Mouse (Mus musculus): ENCODE results near the gene Asic4.

Gene Asic4

DNA sequence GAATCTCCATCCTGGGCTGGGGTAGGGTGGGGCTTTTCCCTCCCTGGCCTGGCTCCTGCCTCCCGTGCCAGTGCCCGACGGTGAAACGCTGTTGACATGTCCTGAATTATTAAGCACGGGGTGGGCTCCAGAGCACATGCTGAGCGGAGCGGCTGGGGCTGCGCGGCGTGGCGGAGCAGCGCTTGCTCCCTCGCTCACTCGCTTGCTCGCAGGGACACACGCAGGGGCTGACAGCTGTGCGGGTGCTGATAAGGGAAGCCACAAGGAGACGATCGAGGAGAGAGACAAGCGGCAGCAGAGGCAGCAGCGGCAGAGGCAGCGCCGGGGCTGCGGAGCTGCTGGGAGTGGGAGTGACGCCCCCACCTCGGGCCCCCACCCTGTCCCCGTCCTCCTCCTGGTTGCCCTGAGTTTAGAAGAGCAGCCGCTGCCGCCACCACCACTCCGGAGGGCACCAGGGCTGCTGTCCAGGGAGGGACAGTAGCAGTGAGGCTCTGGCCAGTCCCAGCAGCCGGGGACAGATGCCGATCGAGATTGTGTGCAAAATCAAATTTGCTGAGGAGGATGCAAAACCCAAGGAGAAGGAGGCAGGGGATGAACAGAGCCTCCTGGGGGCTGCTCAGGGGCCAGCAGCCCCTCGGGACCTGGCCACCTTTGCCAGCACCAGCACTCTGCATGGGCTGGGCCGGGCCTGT, at the start of gene Asic4:
TSS of gene Asic4 (plus strand) at position 123 of the 692 bp plus-strand sequence.
- no peak for DNase-seq

DNA sequence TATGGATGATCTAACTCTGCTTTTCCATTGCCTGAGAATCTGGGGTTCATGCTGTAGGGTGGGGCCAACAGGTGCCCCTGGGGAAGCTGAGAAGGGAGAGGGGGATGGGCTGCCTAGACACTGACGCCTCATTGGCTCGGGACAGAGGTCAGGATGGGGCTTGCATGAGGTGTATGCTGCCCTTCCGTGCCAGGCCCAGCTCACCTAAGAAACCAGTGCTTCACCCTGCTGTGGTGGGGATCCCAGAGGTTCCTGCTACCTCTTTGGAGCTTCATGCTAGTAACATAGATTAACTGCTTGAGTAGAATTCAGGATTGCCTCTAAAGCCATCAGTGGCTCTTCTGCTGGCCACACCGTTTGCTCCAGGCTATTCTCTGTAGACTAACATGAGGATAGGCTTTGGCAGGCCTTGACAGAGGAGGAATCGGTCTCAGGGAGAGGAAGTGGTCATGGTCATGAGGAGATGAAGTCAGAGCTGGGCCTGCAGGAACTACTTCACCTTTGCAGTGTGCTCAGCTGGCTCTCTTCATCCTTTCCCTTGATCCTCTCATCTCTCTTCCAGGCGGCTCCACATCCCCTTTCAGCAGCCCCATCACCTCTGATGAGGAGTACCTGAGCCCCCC, 49.6 kb upstream of the Asic4 start:
- no peak for DNase-seq

DNA sequence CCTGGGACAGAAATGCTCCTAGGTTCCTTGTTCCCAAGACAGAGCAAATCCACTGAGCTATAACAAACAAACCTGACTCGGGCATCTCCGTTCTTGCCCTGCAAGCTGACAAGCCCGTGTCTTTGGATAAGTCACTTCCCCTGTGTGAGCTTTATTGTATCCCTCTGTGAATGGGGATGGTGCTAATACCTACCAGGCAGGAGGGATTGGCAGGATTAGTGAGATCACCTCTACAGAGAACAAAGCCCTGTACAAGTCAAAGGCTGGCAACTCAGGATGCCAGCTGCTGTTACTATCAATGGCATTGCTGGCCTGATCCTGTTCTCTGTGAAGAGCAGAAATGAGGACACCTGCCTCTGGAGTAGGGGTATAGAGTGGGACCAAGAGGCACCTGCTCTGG, 44.7 kb upstream of the Asic4 start:
- no peak for DNase-seq

DNA sequence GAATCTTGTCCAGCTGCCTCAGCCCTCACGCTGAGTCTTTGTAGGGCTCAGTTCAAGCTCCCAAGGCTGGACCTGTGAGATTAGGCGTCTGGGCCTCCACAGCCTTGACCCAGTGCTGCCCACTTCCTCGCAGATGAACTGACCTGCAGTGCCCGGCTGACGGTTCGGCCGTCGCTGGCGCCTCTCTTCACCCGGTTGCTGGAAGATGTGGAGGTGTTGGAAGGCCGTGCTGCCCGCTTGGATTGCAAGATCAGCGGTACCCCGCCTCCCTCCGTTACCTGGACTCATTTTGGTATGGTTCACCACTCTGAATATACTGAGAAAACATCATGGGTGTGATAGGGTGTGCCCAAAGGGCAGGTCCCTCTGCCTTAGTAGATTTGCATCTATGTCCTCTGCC, 44.1 kb upstream of the Asic4 start:
- no peak for DNase-seq

DNA sequence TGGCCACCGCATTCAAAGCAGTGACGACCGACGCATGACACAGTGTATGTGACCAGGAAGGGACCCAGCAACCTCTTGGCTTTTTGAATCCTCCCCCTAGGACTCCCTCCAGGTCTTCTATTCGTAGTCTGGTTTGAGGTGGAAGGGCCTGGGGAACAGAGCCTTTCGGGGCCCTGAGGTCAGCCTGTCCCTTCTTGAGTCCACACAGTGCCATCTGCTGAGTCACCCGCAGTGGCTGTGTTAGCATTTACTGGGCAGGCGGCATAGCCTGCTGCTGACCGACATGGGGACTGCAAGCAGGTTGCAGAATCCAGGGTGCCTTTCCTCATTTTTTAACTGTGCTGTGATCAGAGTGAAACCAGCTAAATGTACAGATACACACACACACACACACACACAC, 43.2 kb upstream of the Asic4 start:
- DNase-seq, result no peak

DNA sequence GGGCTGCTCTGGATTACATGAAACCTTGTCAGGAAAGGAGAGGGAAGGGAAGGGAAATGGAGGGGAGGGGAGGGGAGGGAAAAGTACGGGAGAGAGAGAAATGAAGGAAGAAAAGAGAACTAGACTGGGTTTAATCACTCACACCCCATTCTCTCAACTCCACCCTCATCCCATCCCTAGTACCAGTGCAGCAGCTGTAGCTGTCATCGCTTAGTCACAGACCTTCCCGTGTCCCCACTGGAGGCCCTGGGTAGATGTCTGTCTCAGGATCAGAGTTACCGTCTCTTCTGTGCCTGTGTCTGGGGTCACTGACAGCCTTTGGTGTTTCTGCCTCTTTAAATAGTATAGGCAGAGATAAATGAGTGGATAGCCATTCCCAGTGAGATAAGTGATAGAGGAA, 42.0 kb upstream of the Asic4 start:
- no peak for DNase-seq

DNA sequence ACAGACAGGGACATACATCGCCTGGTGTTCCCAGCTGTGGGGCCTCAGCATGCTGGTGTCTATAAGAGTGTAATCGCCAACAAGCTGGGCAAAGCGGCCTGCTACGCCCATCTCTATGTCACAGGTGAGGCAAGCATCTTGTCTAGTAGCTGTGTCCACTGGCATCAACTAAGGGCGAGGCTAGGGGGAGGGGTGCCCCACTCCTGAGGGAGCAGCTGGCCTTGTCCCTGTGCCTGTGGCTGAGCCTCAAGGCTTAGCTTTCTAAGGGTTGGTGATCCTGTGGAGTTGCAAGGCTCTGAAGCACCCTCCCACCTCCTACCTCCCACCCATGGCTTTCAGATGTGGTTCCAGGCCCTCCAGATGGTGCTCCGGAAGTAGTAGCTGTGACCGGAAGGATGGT, 40.3 kb upstream of the Asic4 start:
- DNase-seq, result no peak

DNA sequence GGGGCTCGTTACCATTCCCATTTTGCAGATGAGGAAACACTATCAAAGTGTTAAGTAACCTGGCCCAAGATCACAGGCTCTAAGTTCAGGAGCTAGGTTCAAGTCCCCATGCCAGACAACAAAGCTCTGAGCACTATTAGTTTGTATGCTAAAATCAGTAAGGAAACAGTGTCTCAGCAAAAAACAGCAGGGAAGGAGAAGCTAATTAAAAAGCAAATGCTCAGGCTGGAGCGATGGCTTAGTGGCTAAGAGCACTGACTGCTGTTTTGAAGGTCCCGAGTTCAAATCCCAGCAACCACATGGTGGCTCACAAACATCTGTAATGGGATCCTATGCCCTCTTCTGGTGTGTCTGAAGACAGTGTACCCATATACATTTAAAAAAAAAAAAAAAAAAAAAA, 38.0 kb upstream of the Asic4 start:
- DNase-seq, result no peak

DNA sequence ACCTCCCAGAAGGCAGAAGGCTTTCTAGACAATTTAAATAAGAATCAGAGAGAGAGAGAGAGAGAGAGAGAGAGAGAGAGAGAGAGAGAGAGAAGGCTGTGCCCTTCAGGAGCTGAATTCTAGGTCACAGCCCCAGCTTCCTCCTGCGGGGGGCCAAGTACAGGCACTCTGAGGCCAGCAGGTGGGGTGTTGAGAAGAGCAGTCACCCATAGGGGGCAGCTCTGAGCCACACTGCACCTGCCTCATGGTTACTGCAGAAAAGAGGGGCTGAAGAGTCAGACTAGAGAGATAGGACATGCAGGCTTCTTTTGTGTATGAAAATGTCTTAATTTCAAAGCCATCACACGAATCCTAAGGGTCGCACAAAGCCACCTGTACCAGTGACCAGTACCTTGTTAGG, 36.5 kb upstream of the Asic4 start:
- DNase-seq, result peak; percentile 88

DNA sequence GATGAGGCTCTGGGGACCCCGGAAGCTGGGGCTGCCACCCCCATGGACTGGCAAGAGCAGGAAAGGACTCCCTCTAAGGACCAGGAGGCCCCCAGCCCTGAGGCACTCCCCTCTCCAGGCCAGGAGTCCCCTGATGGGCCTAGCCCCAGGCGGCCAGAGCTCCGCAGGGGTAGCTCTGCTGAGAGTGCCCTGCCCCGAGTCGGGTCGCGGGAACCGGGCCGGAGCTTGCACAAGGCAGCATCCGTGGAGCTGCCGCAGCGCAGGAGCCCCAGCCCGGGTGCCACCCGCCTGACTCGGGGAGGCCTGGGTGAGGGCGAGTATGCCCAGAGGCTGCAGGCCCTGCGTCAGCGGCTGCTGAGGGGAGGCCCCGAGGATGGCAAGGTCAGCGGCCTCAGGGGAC, 28.4 kb upstream of the Asic4 start:
- no peak for DNase-seq

DNA sequence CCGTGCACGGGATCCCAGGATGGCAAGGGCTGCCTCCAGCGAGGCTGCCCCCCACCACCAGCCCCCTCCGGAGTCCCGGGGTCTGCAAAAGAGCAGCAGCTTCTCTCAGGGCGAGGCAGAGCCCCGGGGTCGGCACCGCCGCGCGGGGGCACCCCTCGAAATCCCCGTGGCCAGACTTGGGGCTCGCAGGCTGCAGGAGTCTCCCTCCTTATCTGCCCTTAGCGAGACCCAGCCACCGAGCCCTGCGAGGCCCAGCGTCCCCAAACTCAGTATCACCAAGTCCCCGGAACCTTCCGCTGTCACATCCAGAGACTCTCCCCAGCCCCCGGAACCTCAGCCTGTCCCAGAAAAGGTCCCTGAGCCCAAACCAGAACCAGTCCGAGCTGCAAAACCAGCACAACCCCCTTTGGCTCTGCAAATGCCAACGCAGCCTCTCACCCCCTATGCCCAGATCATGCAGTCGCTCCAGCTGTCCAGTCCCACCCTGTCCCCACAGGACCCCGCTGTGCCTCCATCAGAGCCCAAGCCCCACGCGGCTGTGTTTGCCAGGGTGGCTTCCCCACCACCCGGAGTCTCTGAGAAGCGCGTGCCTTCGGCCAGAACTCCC, 27.9 kb upstream of the Asic4 start:
- peak; percentile 61 for DNase-seq

DNA sequence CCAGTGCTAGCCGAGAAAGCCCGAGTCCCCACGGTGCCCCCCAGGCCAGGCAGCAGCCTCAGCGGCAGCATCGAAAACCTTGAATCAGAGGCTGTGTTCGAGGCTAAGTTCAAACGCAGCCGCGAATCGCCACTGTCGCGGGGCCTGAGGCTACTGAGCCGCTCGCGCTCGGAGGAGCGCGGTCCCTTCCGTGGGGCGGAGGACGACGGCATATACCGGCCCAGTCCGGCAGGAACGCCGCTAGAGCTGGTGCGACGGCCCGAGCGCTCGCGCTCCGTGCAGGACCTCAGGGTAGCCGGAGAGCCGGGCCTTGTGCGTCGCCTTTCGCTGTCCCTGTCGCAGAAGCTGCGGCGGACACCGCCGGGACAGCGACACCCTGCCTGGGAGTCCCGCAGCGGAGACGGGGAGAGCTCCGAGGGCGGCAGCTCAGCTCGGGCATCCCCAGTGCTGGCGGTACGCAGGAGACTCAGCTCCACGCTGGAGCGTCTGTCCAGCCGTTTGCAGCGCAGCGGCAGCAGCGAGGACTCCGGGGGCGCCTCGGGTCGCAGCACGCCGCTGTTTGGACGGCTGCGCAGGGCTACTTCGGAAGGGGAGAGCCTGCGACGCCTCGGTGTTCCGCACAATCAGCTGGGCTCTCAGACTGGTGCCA, 27.3 kb upstream of the Asic4 start:
- no peak for DNase-seq

DNA sequence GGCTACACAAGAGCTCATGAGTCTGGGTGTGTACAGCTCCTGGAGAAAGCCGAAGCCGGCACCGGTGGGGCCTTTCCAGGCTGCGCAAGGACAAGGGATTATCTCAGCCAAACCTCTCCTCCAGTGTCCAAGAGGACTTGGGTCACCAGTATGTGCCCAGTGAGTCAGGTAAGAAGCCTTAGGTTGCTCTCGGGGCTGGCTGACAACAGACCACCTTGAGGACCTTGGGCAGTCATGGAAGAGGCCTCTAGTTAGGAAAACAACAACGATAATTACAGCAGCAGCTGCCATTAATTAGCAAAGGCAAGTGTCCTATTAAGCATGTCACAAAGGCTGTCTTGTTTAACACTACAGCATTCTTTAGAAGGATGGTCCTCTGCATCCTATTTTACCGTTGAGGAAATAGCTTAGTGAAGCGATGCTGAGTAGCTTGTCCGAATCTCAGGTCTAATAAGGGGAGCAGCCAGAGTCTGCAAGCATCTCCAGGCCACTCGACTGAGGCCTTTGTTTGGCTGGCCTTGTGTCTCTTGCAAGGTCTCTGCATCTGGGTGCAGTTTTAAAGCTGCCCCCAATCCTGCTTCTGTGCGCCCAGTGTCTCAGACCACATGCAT, 26.4 kb upstream of the Asic4 start:
- DNase-seq, result no peak

DNA sequence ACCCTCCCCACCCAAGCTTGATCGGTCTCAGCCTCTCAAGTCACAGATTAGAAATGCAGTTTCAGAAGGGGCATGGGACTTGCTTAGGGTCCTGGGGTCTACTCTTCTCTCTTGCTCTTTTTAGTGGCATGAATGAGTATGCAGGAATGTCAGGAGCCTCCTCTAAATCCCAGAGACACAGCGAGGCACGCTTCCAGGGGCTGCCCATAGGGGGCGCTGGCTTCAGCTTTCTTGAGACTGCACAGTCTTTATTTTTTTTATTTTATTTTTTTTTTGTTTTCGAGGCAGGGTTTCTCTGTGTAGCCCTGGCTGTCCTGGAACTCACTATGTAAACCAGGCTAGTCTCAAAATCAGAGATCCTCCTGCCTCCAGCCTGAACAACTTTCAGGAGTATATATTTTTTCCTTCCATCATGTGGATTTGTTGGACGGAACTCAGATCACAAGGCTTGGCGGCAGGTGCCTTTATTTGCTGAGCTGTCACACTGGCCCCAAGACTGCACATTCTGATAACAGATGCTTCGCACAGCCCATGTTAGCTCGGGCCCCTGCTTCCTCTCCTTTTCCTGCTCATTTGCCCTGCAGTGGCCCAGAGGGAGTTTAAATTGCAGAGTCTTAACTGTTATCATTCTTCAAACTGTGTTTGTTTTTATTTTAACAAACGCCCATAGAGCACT, 24.3 kb upstream of the Asic4 start:
- DNase-seq, result peak; percentile 79

DNA sequence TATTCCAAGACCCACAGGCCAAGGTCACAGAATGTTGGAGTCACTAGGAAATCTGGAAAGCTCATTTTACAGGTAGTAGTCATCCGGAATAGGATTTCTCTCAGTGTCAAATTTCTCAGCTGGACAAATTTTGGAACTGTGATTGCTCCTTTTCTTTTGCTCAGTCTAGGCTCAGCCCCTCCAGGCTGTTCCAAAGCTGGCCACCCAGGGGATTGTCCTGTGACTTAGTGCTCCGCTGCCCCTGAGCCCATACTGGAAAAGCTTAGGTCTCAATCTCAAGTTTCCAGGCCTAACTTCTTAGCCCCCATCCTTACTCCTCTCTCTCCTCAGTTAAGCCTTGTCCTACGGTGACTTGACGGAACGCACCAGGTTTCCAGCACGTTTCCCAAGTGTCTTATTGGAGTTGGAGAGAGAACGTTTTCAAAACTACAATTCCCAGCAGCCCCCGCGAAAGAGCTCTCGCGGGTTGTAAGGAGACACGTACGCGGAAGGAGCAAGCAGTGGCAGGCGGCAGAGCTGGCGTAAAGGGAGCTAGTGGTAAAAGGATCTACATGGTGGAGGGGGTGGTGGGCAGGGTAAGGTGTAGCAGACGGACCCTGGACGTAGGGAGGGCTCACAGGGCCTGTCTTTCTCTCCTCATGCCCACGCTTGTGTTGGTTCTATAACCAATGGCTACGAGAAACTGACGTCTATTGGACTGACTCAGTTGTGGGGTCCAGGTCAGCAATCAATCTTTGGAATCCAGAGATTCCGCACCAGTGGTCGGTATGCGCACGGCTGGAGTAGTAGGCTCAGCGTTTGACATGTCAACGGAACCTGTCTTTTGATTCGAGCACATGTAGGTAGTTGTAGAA, 14.5 kb upstream of the Asic4 start, which contains the start of gene Gmppa:
TSS of gene Gmppa (plus strand) at position 456 of the 854 bp plus-strand sequence.
- peak; percentile 82 for DNase-seq

DNA sequence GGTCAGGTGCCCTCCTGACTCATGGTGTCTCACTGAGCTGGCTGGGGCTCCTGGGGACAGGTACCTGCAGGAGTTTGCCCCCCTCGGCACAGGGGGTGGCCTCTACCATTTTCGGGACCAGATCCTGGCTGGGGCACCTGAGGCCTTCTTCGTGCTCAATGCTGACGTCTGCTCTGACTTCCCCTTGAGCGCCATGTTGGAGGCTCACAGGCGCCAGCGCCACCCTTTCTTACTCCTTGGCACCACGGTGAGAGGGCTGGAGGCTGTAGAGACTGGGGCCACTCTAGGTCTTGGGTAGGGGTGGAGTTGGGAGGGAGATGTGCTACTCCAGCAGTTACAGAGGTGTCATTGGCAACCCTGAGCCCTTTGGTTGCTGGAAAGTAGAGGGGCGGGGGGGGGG, 11.5 kb upstream of the Asic4 start:
- DNase-seq, result peak; percentile 65

DNA sequence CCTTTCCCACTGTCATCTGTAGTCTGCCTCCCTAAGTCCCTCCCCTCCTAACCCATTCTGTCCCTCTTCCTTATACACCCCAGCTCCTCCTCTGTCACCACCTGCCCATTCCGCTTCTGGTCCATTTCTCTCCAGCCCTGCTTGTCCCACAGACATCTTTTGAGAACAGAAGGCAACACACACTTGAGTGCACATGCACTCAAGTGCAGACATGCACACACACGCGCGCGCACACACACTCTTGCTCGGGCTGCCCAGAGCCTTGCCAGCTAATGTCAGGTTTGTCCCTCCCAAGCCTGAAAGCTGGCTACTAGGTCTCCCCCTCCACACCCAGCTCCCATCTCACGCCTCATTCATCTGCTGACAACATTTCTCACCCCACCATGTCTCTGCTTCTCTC, 9.6 kb upstream of the Asic4 start:
- peak; percentile 84 for DNase-seq

DNA sequence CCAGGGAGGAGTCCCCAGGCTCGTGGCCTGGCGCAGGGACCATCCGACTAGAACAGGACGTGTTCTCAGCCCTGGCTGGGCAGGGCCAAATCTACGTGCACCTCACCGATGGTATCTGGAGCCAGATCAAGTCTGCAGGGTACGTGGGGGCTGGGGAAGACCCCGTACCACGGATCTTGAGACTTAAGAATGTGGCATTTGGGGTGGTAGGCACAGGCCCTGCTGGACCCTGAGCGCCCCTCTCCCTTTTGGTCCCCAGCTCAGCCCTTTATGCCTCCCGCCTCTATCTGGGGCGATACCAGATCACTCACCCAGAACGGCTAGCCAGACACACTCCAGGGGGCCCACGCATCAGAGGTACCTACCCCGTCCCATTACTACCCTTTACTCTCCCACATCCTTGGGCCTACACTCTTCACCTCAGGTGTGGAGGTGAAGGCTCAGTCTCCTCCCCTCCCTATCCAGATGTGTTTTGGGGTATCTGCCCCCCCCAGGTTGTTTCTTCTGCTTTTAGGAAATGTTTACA, 8.7 kb upstream of the Asic4 start:
- DNase-seq, result peak; percentile 73

DNA sequence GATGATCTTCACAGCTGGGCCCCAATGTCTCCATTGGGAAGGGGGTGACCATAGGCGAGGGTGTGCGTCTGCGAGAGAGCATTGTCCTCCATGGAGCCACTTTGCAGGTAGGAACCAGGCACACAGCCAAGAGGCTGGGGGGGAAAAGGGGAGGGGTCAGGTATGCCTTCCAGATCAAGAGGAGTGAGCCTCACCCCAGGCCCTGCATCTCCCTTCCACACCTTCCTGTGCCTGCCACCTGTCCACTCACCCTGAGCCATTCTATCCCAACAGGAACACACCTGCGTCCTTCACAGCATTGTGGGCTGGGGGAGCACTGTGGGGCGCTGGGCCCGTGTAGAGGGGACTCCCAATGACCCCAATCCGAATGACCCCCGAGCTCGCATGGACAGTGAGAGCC, 8.1 kb upstream of the Asic4 start:
- DNase-seq, result peak; percentile 86

DNA sequence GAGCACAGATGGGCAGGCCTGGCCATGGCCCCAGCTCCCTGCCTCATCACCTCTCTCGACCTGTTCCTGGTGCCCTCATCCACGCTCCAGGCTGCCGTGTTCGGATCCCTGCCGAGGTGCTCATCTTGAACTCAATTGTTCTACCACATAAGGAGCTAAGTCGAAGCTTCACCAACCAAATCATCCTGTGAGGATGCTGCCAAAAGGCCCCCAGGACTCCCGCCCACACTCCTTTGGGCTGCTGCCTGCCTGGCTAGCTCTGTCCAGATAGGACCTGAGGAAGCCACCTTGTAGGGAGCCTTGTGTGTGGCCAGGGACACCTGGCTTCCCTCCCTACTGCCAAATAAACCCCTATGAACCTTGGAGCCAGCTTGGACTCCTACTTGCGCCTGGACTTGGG, 7.4 kb upstream of the Asic4 start:
- peak; percentile 97 for DNase-seq

DNA sequence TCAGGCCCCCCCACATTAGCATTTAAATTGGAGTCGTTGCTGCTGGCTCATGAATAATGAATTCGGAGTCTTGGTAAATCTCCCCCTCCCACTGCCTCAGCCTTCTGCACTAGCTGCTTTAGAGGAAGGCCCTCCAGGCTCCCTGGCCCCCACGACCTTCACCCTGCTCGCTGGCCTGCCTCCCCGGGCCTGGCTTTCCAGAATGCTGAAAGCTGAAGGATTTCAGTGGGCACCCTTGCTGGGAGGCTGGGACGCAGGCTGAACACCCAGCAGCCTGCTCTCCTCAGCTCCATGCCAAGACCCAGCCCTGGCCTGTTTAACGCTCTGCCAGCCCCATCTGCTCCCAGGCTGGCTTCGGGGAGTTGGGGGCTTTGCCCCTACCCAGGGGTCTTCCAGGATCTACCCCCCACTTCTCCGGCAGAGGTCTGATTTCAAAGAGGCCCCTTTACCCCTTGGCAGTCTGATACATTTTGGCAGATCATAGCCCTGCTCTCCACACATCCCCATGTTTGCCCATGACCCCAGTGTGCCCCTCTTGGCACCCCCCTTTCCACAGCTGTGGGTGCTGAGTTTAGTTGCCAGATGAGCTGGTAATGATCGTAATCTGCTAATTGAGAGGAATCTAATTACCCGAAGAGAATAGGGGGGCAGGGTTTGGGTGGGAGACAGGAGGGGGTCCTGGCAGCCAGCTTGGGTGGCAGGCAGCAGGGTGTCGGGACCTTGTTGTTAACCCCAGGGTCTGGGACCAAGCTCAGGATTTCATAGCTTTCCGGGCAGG, 6.8 kb upstream of the Asic4 start:
- peak; percentile 88 for DNase-seq

Data from cerebellum, adult 9-11 months (tissue).